Mouse (Mus musculus) thymus, adult 2 months (tissue): ENCODE measurements at regions not wholly inside any gene's neighbourhood (a gene's known extent, or its start where the extent isn't known, plus 50 kb on each side); places are given as distances from the start of the nearest gene placed in this dataset.
"Not testable (repeated sequence)": the region's sequence is repeated elsewhere in the genome, so short reads cannot be mapped to it uniquely, and the experiment has no call there.

Source experiments
- DNase-seq: peaks from one replicate; pipeline ENCODE4 v3.0.0; 2021
- H3K27ac ChIP-seq: fragments of 200-500 bp; 2 replicates; pipeline ENCODE4 v1.5.1; 2012; ENCODE audit warnings: low read length, control low read depth; ENCODE audit not compliant: control insufficient read depth, insufficient read depth
- H3K27me3 ChIP-seq: fragments of 200-500 bp; 2 replicates; pipeline ENCODE4 v1.6.1; 2012; ENCODE audit warnings: mild to moderate bottlenecking, low read length, moderate library complexity, mixed read lengths; ENCODE audit not compliant: control insufficient read depth, insufficient read depth
- H3K36me3 ChIP-seq: fragments of 200-500 bp; 2 replicates; pipeline ENCODE4 v1.6.1; 2012; ENCODE audit warnings: mild to moderate bottlenecking, low read length, moderate library complexity; ENCODE audit not compliant: control insufficient read depth, insufficient read depth
- H3K4me1 ChIP-seq: fragments of 200-500 bp; replicated peaks from 2 replicates; pipeline ENCODE4 v1.6.1; 2012; ENCODE audit warnings: low read length; ENCODE audit not compliant: control insufficient read depth, insufficient read depth
- H3K4me3 ChIP-seq: fragments of 200-500 bp; 2 replicates; pipeline ENCODE4 v1.5.1; 2012; ENCODE audit warnings: mild to moderate bottlenecking, low read length, control low read depth, moderate library complexity; ENCODE audit not compliant: control insufficient read depth, insufficient read depth
- CTCF ChIP-seq: fragments of 200-500 bp; IDR thresholded peaks from 2 replicates; pipeline ENCODE4 v1.5.1; 2012; ENCODE audit warnings: mild to moderate bottlenecking, control low read depth, low read length, moderate library complexity, borderline replicate concordance; ENCODE audit not compliant: control insufficient read depth, poor library complexity, insufficient read depth; ENCODE audit errors: extremely low read depth
- POLR2A ChIP-seq: fragments of 200-500 bp; IDR thresholded peaks from 2 replicates; pipeline ENCODE4 v1.6.1; 2012; ENCODE audit warnings: mild to moderate bottlenecking, low read length, control low read depth, moderate library complexity; ENCODE audit not compliant: control insufficient read depth, poor library complexity, insufficient read depth; ENCODE audit errors: extremely low read depth
- WGBS: fragments of 180-500 bp; shearing (Covaris S2); methylation state at CpG from one replicate; pipeline ENCODE4 v1.1.7; 2018; 5-methylcytosine and 5-hydroxymethylcytosine counted together

DNA sequence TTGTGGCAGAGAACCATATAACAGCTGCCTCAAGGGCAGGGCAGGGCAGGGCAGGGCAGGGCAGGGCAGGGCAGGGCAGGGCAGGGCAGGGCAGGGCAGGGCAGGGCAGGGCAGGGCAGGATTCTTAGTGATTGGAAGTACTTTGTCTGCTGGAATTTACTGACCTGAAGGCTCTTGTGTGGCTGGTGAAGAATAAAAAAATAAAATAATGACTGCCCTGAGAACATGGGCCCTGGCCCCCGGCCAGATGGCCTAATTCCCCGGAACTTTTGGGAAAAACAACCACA is 169.3 kb downstream of the Qk start:
- H3K4me3 ChIP-seq, H3K36me3 ChIP-seq, H3K4me1 ChIP-seq, DNase-seq, H3K27me3 ChIP-seq, H3K27ac ChIP-seq: not testable (repeated sequence)
- WGBS, result 80% methylated on average over 2 of the region's 2 CpGs

GRCm38 (mm10) chr17:10149682-10150402 is 169.8 kb downstream of the Qk start:
- Histone ChIP-seq H3K36me3 (no peaks in the 10 kb centered on the region), H3K27ac (no peak overlapping the region), H3K27me3 (no peaks in the 10 kb centered on the region), H3K4me1 (no peaks in the 10 kb centered on the region), H3K4me3 (no peak overlapping the region)
- TF ChIP-seq CTCF (no peak), POLR2A (no peak)
- DNase-seq, result no peak
- WGBS, result 87% methylated on average over 8 of the region's 8 CpGs

GRCm38 (mm10) chr17:10147106-10147505 is 172.5 kb downstream of the Qk start:
- Histone ChIP-seq H3K36me3 (no peaks in the 10 kb centered on the region), H3K4me3 (no peak overlapping the region), H3K4me1 (no peaks in the 10 kb centered on the region), H3K27me3 (no peaks in the 10 kb centered on the region), H3K27ac (no peak overlapping the region)
- no peak for DNase-seq
- no peak for TF ChIP-seq POLR2A
- TF ChIP-seq CTCF, result no peak
- WGBS, result 91% methylated on average over 8 of the region's 8 CpGs

GRCm38 (mm10) chr17:10146576-10146975 is 173.1 kb downstream of the Qk start:
- Histone ChIP-seq H3K36me3 (no peaks in the 10 kb centered on the region), H3K27ac (no peak overlapping the region), H3K4me3 (no peak overlapping the region), H3K4me1 (no peaks in the 10 kb centered on the region), H3K27me3 (no peaks in the 10 kb centered on the region)
- DNase-seq, result no peak
- no peak for TF ChIP-seq POLR2A
- 91% methylated on average over 3 of the region's 3 CpGs for WGBS

DNA sequence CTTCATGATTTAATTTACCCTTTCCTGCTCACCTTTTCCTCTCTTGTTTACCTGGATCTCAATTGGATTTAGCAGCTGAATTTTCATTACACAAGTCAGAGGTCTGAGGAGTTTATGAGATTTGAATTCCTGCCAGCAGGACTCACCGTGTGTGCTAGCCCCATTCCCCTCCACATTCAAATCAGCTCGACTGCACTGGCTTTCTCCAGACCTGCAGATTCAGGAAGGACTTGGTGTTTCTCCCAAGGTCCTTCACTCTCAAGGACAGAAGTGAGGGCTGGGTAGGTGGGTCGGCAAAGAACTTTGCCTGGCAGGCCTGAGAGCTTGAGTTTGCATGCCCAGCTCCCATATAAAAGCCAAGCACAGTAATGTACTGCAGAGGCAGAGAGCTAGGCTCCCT is 180.8 kb downstream of the Qk start:
- Histone ChIP-seq H3K36me3 (no peaks in the 10 kb centered on the region), H3K4me3 (no peak overlapping the region), H3K27me3 (no peaks in the 10 kb centered on the region), H3K4me1 (no peaks in the 10 kb centered on the region), H3K27ac (no peak overlapping the region)
- DNase-seq, result no peak
- whole genome bisulfite sequencing, result 66% methylated on average over 3 of the region's 3 CpGs
- no peak for TF ChIP-seq POLR2A
- TF ChIP-seq CTCF, result no peak

- H3K27ac ChIP-seq, result no peak overlapping the region; the same call in 1 of the 2 replicates
- DNase-seq, result no peak
- TF ChIP-seq POLR2A, result no peak
- no peak for TF ChIP-seq CTCF
- 89% methylated on average over 4 of the region's 4 CpGs for WGBS
- H3K36me3 ChIP-seq, result no peaks in the 10 kb centered on the region
- no peaks in the 10 kb centered on the region for H3K4me1 ChIP-seq
- no peak overlapping the region for H3K4me3 ChIP-seq
- no peaks in the 10 kb centered on the region for H3K27me3 ChIP-seq
These were observed 181.3 kb downstream of the Qk start for GRCm38 (mm10) chr17:10138374-10138773.

DNA sequence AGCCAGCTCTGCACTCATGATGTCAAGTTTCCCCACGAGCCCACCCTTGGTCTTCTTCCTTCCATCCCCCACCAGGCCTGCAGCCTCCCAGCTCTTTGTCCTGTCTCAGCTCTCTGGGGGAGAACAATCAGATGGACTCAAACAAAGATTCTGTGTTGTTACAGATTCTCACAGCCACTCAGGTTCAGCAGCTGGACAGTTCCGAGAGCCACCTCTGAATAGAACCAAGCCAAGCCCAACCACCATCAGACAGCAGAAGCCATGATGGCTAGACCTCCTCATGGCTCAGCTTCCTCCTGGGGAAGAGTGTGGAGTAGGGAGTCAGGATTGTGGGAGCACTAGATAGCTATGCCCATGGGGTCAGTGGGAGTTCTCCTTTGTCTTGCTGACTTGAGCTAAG is 184.5 kb downstream of the Qk start:
- no peak overlapping the region for H3K4me3 ChIP-seq
- H3K27me3 ChIP-seq, result no peaks in the 10 kb centered on the region
- no peaks in the 10 kb centered on the region for H3K36me3 ChIP-seq
- no peak for DNase-seq
- no peak overlapping the region for H3K27ac ChIP-seq
- no peak for TF ChIP-seq POLR2A
- no peak for TF ChIP-seq CTCF
- WGBS, result 69% methylated on average over 2 of the region's 2 CpGs
- no peaks in the 10 kb centered on the region for H3K4me1 ChIP-seq
